Mouse (Mus musculus) midbrain, postnatal 0 days (tissue): ENCODE data around the gene Glb1l. TPM values are rescaled to one million over a fixed set of nuclear protein-coding genes. Genes with fewer than 3 reads are reported as not detected.

ENCODE experiments used
- ATAC-seq: fragments of 200-750 bp; cut with Nextera tagmentation; 2 replicates; pipeline ENCODE4 v1.8.0; 2017; ENCODE audit warnings: moderate number of reproducible peaks, mild to moderate bottlenecking, moderate TSS enrichment, moderate library complexity; ENCODE audit not compliant: low FRiP score
- DNase-seq: peaks from one replicate; pipeline ENCODE4 v3.0.0-alpha.2; 2015; ENCODE audit warnings: low spot score
- H3K27ac ChIP-seq: fragments of 300-500 bp; sonication (generic); 2 replicates; pipeline ENCODE4 v1.5.1; 2014; ENCODE audit warnings: low read depth, mild to moderate bottlenecking, low read length, mixed read lengths
- H3K27me3 ChIP-seq: fragments of 300-500 bp; sonication (generic); 2 replicates; pipeline ENCODE4 v1.6.1; 2014; ENCODE audit warnings: low read length, control low read depth, mixed read lengths; ENCODE audit not compliant: insufficient read depth
- H3K36me3 ChIP-seq: fragments of 300-500 bp; sonication (generic); 2 replicates; pipeline ENCODE4 v1.6.1; 2014; ENCODE audit warnings: low read length, control low read depth, mixed read lengths; ENCODE audit not compliant: insufficient read depth
- H3K4me1 ChIP-seq: fragments of 300-500 bp; sonication (generic); 2 replicates; pipeline ENCODE4 v1.6.1; 2014; ENCODE audit warnings: mild to moderate bottlenecking, control low read depth, antibody characterized with exemption, low read length, mixed read lengths; ENCODE audit not compliant: insufficient read depth
- H3K4me2 ChIP-seq: fragments of 300-500 bp; sonication (generic); 2 replicates; pipeline ENCODE4 v1.6.1; 2014; ENCODE audit warnings: low read depth, mild to moderate bottlenecking, low read length, mixed read lengths; ENCODE audit not compliant: poor library complexity, severe bottlenecking
- H3K4me3 ChIP-seq: fragments of 300-500 bp; sonication (generic); 2 replicates; pipeline ENCODE4 v1.5.1; 2014; ENCODE audit warnings: low read depth, mild to moderate bottlenecking, low read length, moderate library complexity
- H3K9ac ChIP-seq: fragments of 300-500 bp; sonication (generic); replicated peaks from 2 replicates; pipeline ENCODE4 v1.6.1; 2014; ENCODE audit warnings: mild to moderate bottlenecking, low read length, moderate library complexity, mixed read lengths; ENCODE audit not compliant: poor library complexity, severe bottlenecking
- H3K9me3 ChIP-seq: fragments of 300-500 bp; sonication (generic); 2 replicates; pipeline ENCODE4 v1.6.1; 2016; ENCODE audit warnings: low read length, control low read depth
- CTCF ChIP-seq: IDR thresholded peaks from 2 replicates; pipeline ENCODE4 v1.5.1; 2016; ENCODE audit warnings: antibody characterized with exemption, mild to moderate bottlenecking
- WGBS: fragments of 180-500 bp; shearing (Covaris S2); extraction: QIAGEN DNeasy Blood & Tissue Kit; methylation state at CpG from one replicate; pipeline ENCODE4 v1.1.7; 2014; 5-methylcytosine and 5-hydroxymethylcytosine counted together
- polyA plus RNA-seq: library from polyadenylated mRNA; unstranded; fragments of >200 nt; fragmentation: Nextera tagmentation; extraction: Ambion mirVana; gene quantifications from 2 replicates; pipeline ENCODE4 v1.2.1, GENCODE M21; 2015
- total RNA-seq: library from RNA; depleted of rRNA; stranded (reverse); fragments of >200 nt; gene quantifications from 2 replicates; pipeline ENCODE4 v1.2.3, GENCODE M21; 2014; rRNA removed

Gene Glb1l
- 18.3 and 25.6 TPM in 2 replicates for total RNA-seq
- 18.2 and 18.4 TPM in 2 replicates for polyA plus RNA-seq

- Histone ChIP-seq H3K27ac (peak within 1 kb of the TSS; percentile 70), H3K36me3 (peaks cover 26% of the 10 kb centered on the region), H3K27me3 (no peaks in the 10 kb centered on the region), H3K9me3 (no peaks in the 10 kb centered on the region), H3K4me1 (peaks cover 19% of the 10 kb centered on the region), H3K4me3 (peak within 1 kb of the TSS; percentile 77), H3K4me2 (peak within 1 kb of the TSS; percentile 90), H3K9ac (peak within 1 kb of the TSS; percentile 80)
- peak; percentile 98 for DNase-seq
- WGBS, result 5% methylated on average over 42 of the region's 42 CpGs
- TF ChIP-seq CTCF, result no peak
- peak; percentile 91 for ATAC-seq
Measured at GRCm38 (mm10) chr1:75210136-75211087, at the start of gene Glb1l, which contains the start of gene Stk16. Gene Glb1l, minus strand, starts transcription at chr1:75210813. Gene Stk16, plus strand, starts transcription at chr1:75210838.

GRCm38 (mm10) chr1:75255516-75256046, 45.0 kb upstream of the Glb1l start:
- DNase-seq (no peak), ATAC-seq (no peak)
- Histone ChIP-seq H3K9me3 (no peaks in the 10 kb centered on the region), H3K27ac (no peak overlapping the region), H3K9ac (no peak overlapping the region), H3K36me3 (peaks cover 6% of the 10 kb centered on the region), H3K4me2 (no peak overlapping the region), H3K4me3 (no peak overlapping the region), H3K4me1 (no peaks in the 10 kb centered on the region), H3K27me3 (no peaks in the 10 kb centered on the region)
- no peak for TF ChIP-seq CTCF
- WGBS, result 72% methylated on average over 10 of the region's 10 CpGs

- Histone ChIP-seq H3K4me3 (no peak overlapping the region), H3K4me2 (no peak overlapping the region), H3K9ac (no peak overlapping the region), H3K36me3 (peaks cover 6% of the 10 kb centered on the region), H3K9me3 (no peaks in the 10 kb centered on the region), H3K27ac (no peak overlapping the region), H3K27me3 (no peaks in the 10 kb centered on the region), H3K4me1 (no peaks in the 10 kb centered on the region)
- WGBS, result 63% methylated on average over 8 of the region's 8 CpGs
- DNase-seq (no peak), ATAC-seq (0 out of 2 replicates have a peak, but pooled peaks have one; percentile 5)
- TF ChIP-seq CTCF, result no peak
Measured at GRCm38 (mm10) chr1:75254625-75255013, 44.0 kb upstream of the Glb1l start.

- H3K9ac ChIP-seq, result no peak overlapping the region
- peak; percentile 96 for TF ChIP-seq CTCF
- peaks cover 3% of the 10 kb centered on the region for H3K36me3 ChIP-seq
- ATAC-seq (no peak), DNase-seq (peak; percentile 75)
- 64% methylated on average over 16 of the region's 16 CpGs for WGBS
- no peak overlapping the region for H3K4me2 ChIP-seq
- no peaks in the 10 kb centered on the region for H3K27me3 ChIP-seq
- no peaks in the 10 kb centered on the region for H3K9me3 ChIP-seq
- 0 out of 2 replicates have a peak overlapping the region, but pooled peaks have one; percentile 26 for H3K27ac ChIP-seq
- no peaks in the 10 kb centered on the region for H3K4me1 ChIP-seq
- no peak overlapping the region for H3K4me3 ChIP-seq
Measured at GRCm38 (mm10) chr1:75253849-75254624, 43.4 kb upstream of the Glb1l start.

GRCm38 (mm10) chr1:75253029-75253428, 42.4 kb upstream of the Glb1l start:
- H3K9ac ChIP-seq, result no peak overlapping the region
- H3K27me3 ChIP-seq, result no peaks in the 10 kb centered on the region
- ATAC-seq (no peak), DNase-seq (no peak)
- no peaks in the 10 kb centered on the region for H3K9me3 ChIP-seq
- no peak overlapping the region for H3K4me3 ChIP-seq
- TF ChIP-seq CTCF, result peak; percentile 28; the same call in 1 of the 2 replicates
- H3K36me3 ChIP-seq, result no peaks in the 10 kb centered on the region
- H3K4me1 ChIP-seq, result no peaks in the 10 kb centered on the region
- H3K4me2 ChIP-seq, result no peak overlapping the region
- 81% methylated on average over 16 of the region's 16 CpGs for WGBS
- H3K27ac ChIP-seq, result no peak overlapping the region
